Mouse (Mus musculus): ENCODE measurements around the gene H1foo. TPM values are rescaled to one million over a fixed set of nuclear protein-coding genes. Genes with fewer than 3 reads are reported as not detected.
A peak's percentile ranks its signal among the peaks of the same experiment; 100 is the strongest.

H1foo gene
- polyA plus RNA-seq, 1 experiment: not detected

GRCm38 (mm10) chr6:115909940-115910339 is 34.8 kb upstream of the H1foo start:
- DNase-seq (ENCODE audit: low read depth): no peak
- TF ChIP-seq CTCF (IDR thresholded peaks at IDR 0.05; ENCODE audit: borderline replicate concordance, extremely low read depth, insufficient read depth, insufficient read length): no peak
- TF ChIP-seq POLR2A (IDR thresholded peaks at IDR 0.05; ENCODE audit: borderline replicate concordance, extremely low read depth, insufficient read depth, insufficient read length, poor library complexity, severe bottlenecking): no peak

- no peak for DNase-seq (ENCODE audit: low read depth)
- TF ChIP-seq POLR2A (IDR thresholded peaks at IDR 0.05; ENCODE audit: borderline replicate concordance, extremely low read depth, insufficient read depth, insufficient read length, poor library complexity, severe bottlenecking): no peak
Measured at GRCm38 (mm10) chr6:115911763-115912162, 33.0 kb upstream of the H1foo start.

- peak; percentile 79 for DNase-seq (ENCODE audit: low read depth)
- TF ChIP-seq POLR2A (IDR thresholded peaks at IDR 0.05; ENCODE audit: borderline replicate concordance, extremely low read depth, insufficient read depth, insufficient read length, poor library complexity, severe bottlenecking): no peak
- no peak for TF ChIP-seq CTCF (IDR thresholded peaks at IDR 0.05; ENCODE audit: borderline replicate concordance, extremely low read depth, insufficient read depth, insufficient read length)
Measured at GRCm38 (mm10) chr6:115913482-115913881, 31.3 kb upstream of the H1foo start.

- peak; percentile 91 for DNase-seq (ENCODE audit: low read depth)
Measured at GRCm38 (mm10) chr6:115914511-115915202, 30.1 kb upstream of the H1foo start.

GRCm38 (mm10) chr6:115915601-115916445 is 28.9 kb upstream of the H1foo start:
- TF ChIP-seq CTCF (IDR thresholded peaks at IDR 0.05; ENCODE audit: borderline replicate concordance, extremely low read depth, insufficient read depth, insufficient read length): no peak
- TF ChIP-seq POLR2A (IDR thresholded peaks at IDR 0.05; ENCODE audit: borderline replicate concordance, extremely low read depth, insufficient read depth, insufficient read length, poor library complexity, severe bottlenecking): no peak
- peak; percentile 30 for DNase-seq (ENCODE audit: low read depth)

More at GRCm38 (mm10) chr6:115914511-115915202, 30.1 kb upstream of the H1foo start:
- TF ChIP-seq POLR2A (IDR thresholded peaks at IDR 0.05; ENCODE audit: borderline replicate concordance, extremely low read depth, insufficient read depth, insufficient read length, poor library complexity, severe bottlenecking) (no peak), CTCF (IDR thresholded peaks at IDR 0.05; ENCODE audit: borderline replicate concordance, extremely low read depth, insufficient read depth, insufficient read length) (no peak)

- TF ChIP-seq POLR2A (IDR thresholded peaks at IDR 0.05; ENCODE audit: borderline replicate concordance, extremely low read depth, insufficient read depth, insufficient read length, poor library complexity, severe bottlenecking) (no peak), CTCF (IDR thresholded peaks at IDR 0.05; ENCODE audit: borderline replicate concordance, extremely low read depth, insufficient read depth, insufficient read length) (no peak)
- no peak for DNase-seq (ENCODE audit: low read depth)
Measured at GRCm38 (mm10) chr6:115916611-115917010, 28.1 kb upstream of the H1foo start.

- no peak for TF ChIP-seq POLR2A (IDR thresholded peaks at IDR 0.05; ENCODE audit: borderline replicate concordance, extremely low read depth, insufficient read depth, insufficient read length, poor library complexity, severe bottlenecking)
- no peak for TF ChIP-seq CTCF (IDR thresholded peaks at IDR 0.05; ENCODE audit: borderline replicate concordance, extremely low read depth, insufficient read depth, insufficient read length)
- DNase-seq (ENCODE audit: low read depth): no peak
Measured at GRCm38 (mm10) chr6:115918615-115919014, 26.1 kb upstream of the H1foo start.

GRCm38 (mm10) chr6:115919876-115920275 is 24.9 kb upstream of the H1foo start:
- no peak for DNase-seq (ENCODE audit: low read depth)
- TF ChIP-seq CTCF (IDR thresholded peaks at IDR 0.05; ENCODE audit: borderline replicate concordance, extremely low read depth, insufficient read depth, insufficient read length): no peak
- no peak for TF ChIP-seq POLR2A (IDR thresholded peaks at IDR 0.05; ENCODE audit: borderline replicate concordance, extremely low read depth, insufficient read depth, insufficient read length, poor library complexity, severe bottlenecking)

GRCm38 (mm10) chr6:115924829-115925228 is 19.9 kb upstream of the H1foo start:
- TF ChIP-seq CTCF (IDR thresholded peaks at IDR 0.05; ENCODE audit: borderline replicate concordance, extremely low read depth, insufficient read depth, insufficient read length): no peak
- no peak for TF ChIP-seq POLR2A (IDR thresholded peaks at IDR 0.05; ENCODE audit: borderline replicate concordance, extremely low read depth, insufficient read depth, insufficient read length, poor library complexity, severe bottlenecking)
- DNase-seq (ENCODE audit: low read depth): no peak

- DNase-seq (ENCODE audit: low read depth): peak; percentile 57
- no peak for TF ChIP-seq CTCF (IDR thresholded peaks at IDR 0.05; ENCODE audit: borderline replicate concordance, extremely low read depth, insufficient read depth, insufficient read length)
- TF ChIP-seq POLR2A (IDR thresholded peaks at IDR 0.05; ENCODE audit: borderline replicate concordance, extremely low read depth, insufficient read depth, insufficient read length, poor library complexity, severe bottlenecking): no peak
Measured at GRCm38 (mm10) chr6:115926416-115926815, 18.3 kb upstream of the H1foo start.

GRCm38 (mm10) chr6:115927292-115928242 is 17.2 kb upstream of the H1foo start:
- DNase-seq (ENCODE audit: low read depth): peak; percentile 85
- TF ChIP-seq POLR2A (IDR thresholded peaks at IDR 0.05; ENCODE audit: borderline replicate concordance, extremely low read depth, insufficient read depth, insufficient read length, poor library complexity, severe bottlenecking) (no peak), CTCF (IDR thresholded peaks at IDR 0.05; ENCODE audit: borderline replicate concordance, extremely low read depth, insufficient read depth, insufficient read length) (no peak)
